Mouse (Mus musculus) liver, adult 10 weeks (tissue): ENCODE measurements around the gene Plxna2. TPM values are rescaled to one million over a fixed set of nuclear protein-coding genes. Genes with fewer than 3 reads are reported as not detected.

Experiments
- polyA plus RNA-seq: library from polyadenylated mRNA; stranded (reverse); fragments of 350-450 nt; fragmentation: Illumina TruSeq; extraction: RNeasy Lipid Tissue Mini Kit (QIAGEN cat#74804); gene quantifications from one replicate; pipeline ENCODE4 v1.2.3, GENCODE M21; 2014; ENCODE audit warnings: low read depth, low replicate concordance

The Plxna2 gene
- polyA plus RNA-seq = 8.5 TPM

GRCm38 (mm10) chr1:194617918-194618317 lies at the start of gene Plxna2:
Plxna2 (plus strand) TSS chr1:194618218.

